Mouse (Mus musculus) liver, embryonic 13.5 days (tissue): ENCODE measurements around the gene Pm20d2. TPM values are rescaled to one million over a fixed set of nuclear protein-coding genes. Genes with fewer than 3 reads are reported as not detected.
A peak's percentile ranks its signal among the peaks of the same experiment; 100 is the strongest.

Source experiments
- ATAC-seq: fragments of 200-750 bp; cut with Nextera tagmentation; 2 replicates; pipeline ENCODE4 v1.8.0; 2017; ENCODE audit warnings: low read depth, mild to moderate bottlenecking, moderate number of reproducible peaks, moderate library complexity
- DNase-seq: peaks from one replicate; pipeline ENCODE4 v3.0.0; 2022
- H3K27ac ChIP-seq: fragments of 300-500 bp; sonication (generic); 2 replicates; pipeline ENCODE4 v1.5.1; 2015; ENCODE audit warnings: moderate library complexity, mild to moderate bottlenecking, inconsistent platforms
- H3K27me3 ChIP-seq: fragments of 300-500 bp; sonication (generic); 2 replicates; pipeline ENCODE4 v1.6.1; 2015; ENCODE audit warnings: mild to moderate bottlenecking, inconsistent platforms
- H3K36me3 ChIP-seq: fragments of 300-500 bp; sonication (generic); 2 replicates; pipeline ENCODE4 v1.6.1; 2015; ENCODE audit warnings: mild to moderate bottlenecking, inconsistent platforms
- H3K4me1 ChIP-seq: fragments of 300-500 bp; sonication (generic); replicated peaks from 2 replicates; pipeline ENCODE4 v1.6.1; 2015; ENCODE audit warnings: inconsistent platforms
- H3K4me2 ChIP-seq: fragments of 300-500 bp; sonication (generic); 2 replicates; pipeline ENCODE4 v1.6.1; 2015; ENCODE audit warnings: inconsistent platforms, mild to moderate bottlenecking, moderate library complexity
- H3K4me3 ChIP-seq: fragments of 300-500 bp; sonication (generic); replicated peaks from 2 replicates; pipeline ENCODE4 v1.5.1; 2015; ENCODE audit warnings: mild to moderate bottlenecking, inconsistent platforms
- H3K9ac ChIP-seq: fragments of 300-500 bp; sonication (generic); 2 replicates; pipeline ENCODE4 v1.6.1; 2015; ENCODE audit warnings: mild to moderate bottlenecking, inconsistent platforms
- H3K9me3 ChIP-seq: fragments of 300-500 bp; sonication (generic); replicated peaks from 2 replicates; pipeline ENCODE4 v1.6.1; 2016; ENCODE audit warnings: inconsistent platforms
- WGBS: fragments of 180-500 bp; shearing (Covaris S2); methylation state at CpG from one replicate; pipeline ENCODE4 v1.1.7; 2015; ENCODE audit not compliant: insufficient replicate concordance; 5-methylcytosine and 5-hydroxymethylcytosine counted together
- polyA plus RNA-seq: library from polyadenylated mRNA; unstranded; fragments of >200 nt; fragmentation: Nextera tagmentation; extraction: Ambion mirVana; gene quantifications from 2 replicates; pipeline ENCODE4 v1.2.1, GENCODE M21; 2015

The Pm20d2 gene
- 0.23 and 0.24 TPM in 2 replicates for polyA plus RNA-seq

DNA sequence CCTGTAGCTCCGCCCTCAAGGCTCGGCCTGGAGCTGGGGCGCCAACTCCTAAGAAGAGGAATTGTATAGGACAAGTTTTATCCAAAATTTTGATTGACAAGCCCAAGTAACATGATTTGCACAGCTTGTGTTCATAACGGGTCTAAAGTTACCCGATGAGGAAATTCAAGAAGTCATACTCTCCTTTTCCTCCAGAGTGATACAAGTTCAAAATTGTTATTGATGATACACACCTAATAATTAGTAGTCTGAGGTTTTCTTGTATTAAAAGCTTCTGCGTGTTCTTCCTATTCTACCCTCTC lies at the start of gene Pm20d2:
Pm20d2 (minus strand) TSS at position 3 of the 302 bp plus-strand sequence.
- ATAC-seq (no peak), DNase-seq (no peak)
- H3K9ac ChIP-seq = peak within 1 kb of the TSS; percentile 52
- H3K4me1 ChIP-seq = peaks cover 4% of the 10 kb centered on the region
- H3K36me3 ChIP-seq = no peaks in the 10 kb centered on the region
- peaks cover 44% of the 10 kb centered on the region for H3K27me3 ChIP-seq
- WGBS = 13% methylated on average over 6 of the region's 6 CpGs
- no peak within 1 kb of the TSS for H3K27ac ChIP-seq
- peak within 1 kb of the TSS; percentile 76 for H3K4me2 ChIP-seq
- peak within 1 kb of the TSS; percentile 59 for H3K4me3 ChIP-seq
- no peaks in the 10 kb centered on the region for H3K9me3 ChIP-seq

- no peaks in the 10 kb centered on the region for H3K27me3 ChIP-seq
- no peak overlapping the region for H3K9ac ChIP-seq
- H3K4me1 ChIP-seq = no peaks in the 10 kb centered on the region
- no peak overlapping the region for H3K4me3 ChIP-seq
- no peaks in the 10 kb centered on the region for H3K9me3 ChIP-seq
- H3K36me3 ChIP-seq = no peaks in the 10 kb centered on the region
- DNase-seq (no peak), ATAC-seq (no peak)
- 72% methylated on average over 18 of the region's 18 CpGs for WGBS
- H3K27ac ChIP-seq = no peak overlapping the region
- no peak overlapping the region for H3K4me2 ChIP-seq
These were observed 41.3 kb upstream of the Pm20d2 start for GRCm38 (mm10) chr4:33230881-33231280.

- no peaks in the 10 kb centered on the region for H3K36me3 ChIP-seq
- no peak overlapping the region for H3K9ac ChIP-seq
- ATAC-seq = no peak
- no peaks in the 10 kb centered on the region for H3K9me3 ChIP-seq
- WGBS = 47% methylated on average over 4 of the region's 4 CpGs
- no peak overlapping the region for H3K4me3 ChIP-seq
- H3K27ac ChIP-seq = no peak overlapping the region
- H3K4me1 ChIP-seq = peaks cover under 1% of the 10 kb centered on the region
- no peaks in the 10 kb centered on the region for H3K27me3 ChIP-seq
- DNase-seq = no peak
- H3K4me2 ChIP-seq = no peak overlapping the region
These were observed 40.1 kb upstream of the Pm20d2 start for GRCm38 (mm10) chr4:33229639-33230038.

GRCm38 (mm10) chr4:33227164-33227563 lies 37.6 kb upstream of the Pm20d2 start:
- Histone ChIP-seq H3K27me3 (no peaks in the 10 kb centered on the region), H3K27ac (no peak overlapping the region), H3K36me3 (no peaks in the 10 kb centered on the region), H3K9me3 (no peaks in the 10 kb centered on the region), H3K4me1 (peaks cover 4% of the 10 kb centered on the region), H3K4me3 (no peak overlapping the region), H3K9ac (no peak overlapping the region), H3K4me2 (no peak overlapping the region)
- WGBS = 55% methylated on average over 7 of the region's 7 CpGs
- ATAC-seq (no peak), DNase-seq (no peak)

- no peaks in the 10 kb centered on the region for H3K36me3 ChIP-seq
- H3K9me3 ChIP-seq = no peaks in the 10 kb centered on the region
- no peak for DNase-seq
- no peak overlapping the region for H3K27ac ChIP-seq
- H3K9ac ChIP-seq = no peak overlapping the region
- H3K4me2 ChIP-seq = no peak overlapping the region
- H3K4me1 ChIP-seq = peaks cover 4% of the 10 kb centered on the region
- H3K4me3 ChIP-seq = no peak overlapping the region
- WGBS = 48% methylated on average over 7 of the region's 7 CpGs
- ATAC-seq = no peak
- no peaks in the 10 kb centered on the region for H3K27me3 ChIP-seq
These were observed 34.6 kb upstream of the Pm20d2 start for GRCm38 (mm10) chr4:33224003-33224675.

- DNase-seq (no peak), ATAC-seq (no peak)
- Histone ChIP-seq H3K9me3 (no peaks in the 10 kb centered on the region), H3K4me1 (peaks cover 4% of the 10 kb centered on the region), H3K4me2 (no peak overlapping the region), H3K36me3 (no peaks in the 10 kb centered on the region), H3K27ac (no peak overlapping the region), H3K9ac (no peak overlapping the region), H3K4me3 (no peak overlapping the region), H3K27me3 (no peaks in the 10 kb centered on the region)
- 51% methylated on average over 1 of the region's 1 CpGs for WGBS
These were observed 32.3 kb upstream of the Pm20d2 start for GRCm38 (mm10) chr4:33221847-33222246.

DNA sequence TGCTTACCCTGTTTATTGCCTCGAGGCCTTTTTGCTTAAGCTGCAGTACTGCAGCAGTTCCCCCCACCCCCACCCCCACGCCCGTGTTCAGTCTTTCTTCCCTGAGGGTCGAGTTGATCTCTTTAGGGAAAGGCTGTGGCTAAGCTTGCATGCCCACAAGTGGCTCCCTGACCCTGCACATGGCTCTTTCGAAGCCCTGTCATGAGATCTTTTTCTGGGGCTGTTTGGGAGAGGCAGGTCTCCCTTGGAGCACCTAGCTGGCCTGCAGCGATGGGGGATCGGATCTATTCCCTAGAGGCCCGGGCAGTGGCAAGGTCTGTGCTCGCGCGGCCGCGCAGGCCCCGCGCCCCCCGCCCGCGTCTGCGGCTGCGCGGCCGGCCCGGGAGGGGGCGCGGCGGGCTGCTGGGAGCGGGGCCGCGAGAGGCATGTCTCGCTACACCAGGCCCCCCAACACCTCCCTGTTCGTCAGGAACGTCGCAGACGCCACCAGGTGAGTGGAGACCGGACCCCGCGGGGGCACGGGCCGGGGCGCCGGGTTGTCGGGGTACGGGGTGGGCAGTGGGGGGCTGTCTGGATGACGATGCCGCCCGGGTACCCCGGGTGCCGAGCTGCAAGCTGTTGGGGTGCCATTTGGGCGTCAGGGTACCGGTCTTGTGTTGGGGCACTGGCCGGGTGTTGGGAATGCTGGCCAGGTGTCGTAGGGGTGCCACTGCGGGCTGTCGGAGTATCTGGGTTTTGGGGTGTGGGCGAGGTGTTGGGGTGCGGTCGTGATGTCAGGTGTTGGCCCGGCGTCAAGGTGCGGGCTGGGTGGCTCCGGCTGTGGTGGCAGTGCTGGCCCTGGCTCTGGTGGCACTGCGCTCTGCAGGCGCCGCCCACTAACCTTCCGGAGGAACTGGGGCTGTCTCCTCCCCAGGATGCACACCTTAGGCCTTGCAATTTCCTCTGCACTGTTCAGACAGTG lies 19.6 kb upstream of the Pm20d2 start, which contains the start of gene Srsf12:
Srsf12 (plus strand) TSS at position 111 of the 961 bp plus-strand sequence.
- Histone ChIP-seq H3K9ac (peak within 1 kb of the TSS; percentile 43), H3K36me3 (no peaks in the 10 kb centered on the region), H3K4me3 (peak within 1 kb of the TSS; percentile 54), H3K27ac (no peak within 1 kb of the TSS), H3K4me1 (peaks cover 19% of the 10 kb centered on the region), H3K27me3 (peaks cover 26% of the 10 kb centered on the region), H3K9me3 (no peaks in the 10 kb centered on the region), H3K4me2 (peak within 1 kb of the TSS; percentile 81)
- DNase-seq (no peak), ATAC-seq (no peak)
- 4% methylated on average over 64 of the region's 65 CpGs for WGBS

DNA sequence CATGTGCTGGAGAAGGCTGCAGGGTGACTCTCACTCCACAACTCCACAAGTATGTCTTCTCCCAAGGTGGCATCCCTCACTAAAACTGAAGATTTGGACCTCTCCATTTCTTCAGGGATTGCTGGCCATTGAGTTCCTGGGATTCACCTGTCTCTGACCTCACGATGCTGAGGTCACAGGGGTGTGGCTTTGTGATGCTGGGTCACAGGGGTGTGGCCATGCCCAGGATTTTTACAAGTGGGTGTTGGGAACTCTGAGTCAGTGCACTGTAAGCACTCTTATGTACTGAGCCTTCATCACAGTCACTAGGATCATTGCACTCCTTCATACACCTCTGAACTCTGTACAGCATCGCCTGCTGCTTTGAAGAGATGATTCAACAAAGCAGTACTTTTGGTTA lies 18.0 kb upstream of the Pm20d2 start:
- Histone ChIP-seq H3K4me3 (no peak overlapping the region), H3K27ac (no peak overlapping the region), H3K4me2 (no peak overlapping the region), H3K36me3 (no peaks in the 10 kb centered on the region), H3K9me3 (no peaks in the 10 kb centered on the region), H3K4me1 (peaks cover 19% of the 10 kb centered on the region), H3K27me3 (peaks cover 26% of the 10 kb centered on the region), H3K9ac (no peak overlapping the region)
- ATAC-seq (no peak), DNase-seq (no peak)
- WGBS = 63% methylated on average over 2 of the region's 2 CpGs

DNA sequence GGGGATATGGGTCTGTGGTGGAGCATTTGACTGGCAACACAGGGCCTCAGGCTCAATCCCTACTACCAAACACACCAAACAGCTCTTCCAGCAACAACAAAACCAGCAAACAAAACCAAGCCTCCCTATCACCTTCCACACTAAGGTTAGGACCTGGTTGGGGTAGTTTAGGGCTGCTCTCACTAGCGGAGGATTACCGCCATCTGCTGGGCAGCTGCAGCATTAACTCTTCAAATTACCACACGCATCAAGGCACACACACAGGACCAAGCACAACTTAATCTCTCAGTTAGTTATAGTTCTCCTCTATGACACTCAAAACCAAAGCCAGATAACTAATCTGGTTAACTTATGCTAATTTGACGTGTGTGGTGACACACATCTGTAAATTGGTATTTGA lies 15.1 kb upstream of the Pm20d2 start:
- no peaks in the 10 kb centered on the region for H3K9me3 ChIP-seq
- ATAC-seq = 0 out of 2 replicates have a peak, but pooled peaks have one; percentile 45
- H3K4me3 ChIP-seq = no peak overlapping the region
- no peaks in the 10 kb centered on the region for H3K36me3 ChIP-seq
- H3K4me1 ChIP-seq = peaks cover 18% of the 10 kb centered on the region
- 3% methylated on average over 4 of the region's 4 CpGs for WGBS
- H3K9ac ChIP-seq = no peak overlapping the region
- no peak overlapping the region for H3K27ac ChIP-seq
- H3K27me3 ChIP-seq = peaks cover 19% of the 10 kb centered on the region
- DNase-seq = peak; percentile 28
- H3K4me2 ChIP-seq = no peak overlapping the region

DNA sequence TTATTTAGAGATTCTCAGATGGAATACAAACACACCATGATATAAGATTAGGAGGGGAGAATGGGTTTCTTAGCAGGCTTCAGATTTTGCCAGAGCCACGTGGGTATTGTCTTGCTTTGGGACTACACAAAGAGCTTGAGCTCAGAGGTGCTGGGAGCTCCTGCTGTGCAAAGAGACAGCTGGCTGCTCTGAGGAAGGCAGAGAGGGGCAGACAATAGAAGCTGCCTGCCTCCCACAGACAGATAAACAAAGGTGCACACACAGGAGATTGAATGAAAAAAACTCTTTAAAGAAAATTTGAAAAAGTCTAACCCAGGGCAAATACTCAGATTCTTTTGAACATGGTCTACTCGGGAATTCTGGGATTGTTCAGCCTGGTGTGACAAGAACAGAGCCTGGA lies 8.6 kb upstream of the Pm20d2 start:
- H3K4me1 ChIP-seq = no peaks in the 10 kb centered on the region

GRCm38 (mm10) chr4:33188781-33189734 lies 479 bp downstream of the Pm20d2 start:
- Histone ChIP-seq H3K27me3 (peaks cover 44% of the 10 kb centered on the region), H3K4me1 (peaks cover 4% of the 10 kb centered on the region)
- under 1% methylated on average over 121 of the region's 123 CpGs for WGBS

More for the DNA sequence above, 8.6 kb upstream of the Pm20d2 start:
- Histone ChIP-seq H3K4me2 (no peak overlapping the region), H3K27ac (no peak overlapping the region), H3K9ac (no peak overlapping the region), H3K36me3 (no peaks in the 10 kb centered on the region), H3K9me3 (no peaks in the 10 kb centered on the region), H3K27me3 (no peaks in the 10 kb centered on the region), H3K4me3 (no peak overlapping the region)
- ATAC-seq (no peak), DNase-seq (no peak)
- 21% methylated on average over 2 of the region's 2 CpGs for WGBS

More at GRCm38 (mm10) chr4:33188781-33189734, 479 bp downstream of the Pm20d2 start:
- Histone ChIP-seq H3K9ac (peak overlapping the region; percentile 52), H3K27ac (no peak overlapping the region), H3K4me2 (peak overlapping the region; percentile 76), H3K4me3 (peak overlapping the region; percentile 59), H3K36me3 (no peaks in the 10 kb centered on the region), H3K9me3 (no peaks in the 10 kb centered on the region)
- ATAC-seq (peak; percentile 80), DNase-seq (peak; percentile 23)
